Mouse (Mus musculus) limb, embryonic 15.5 days (tissue): ENCODE results near the gene Ranbp6. TPM values are rescaled to one million over a fixed set of nuclear protein-coding genes. Genes with fewer than 3 reads are reported as not detected.

Source experiments
- ATAC-seq: fragments of 200-750 bp; cut with Nextera tagmentation; 2 replicates; pipeline ENCODE4 v1.8.0; 2017; ENCODE audit warnings: low read depth, moderate TSS enrichment; ENCODE audit not compliant: insufficient number of reproducible peaks, low FRiP score, low TSS enrichment
- H3K27ac ChIP-seq: fragments of 300-500 bp; sonication (generic); 2 replicates; pipeline ENCODE4 v1.5.1; 2015; ENCODE audit warnings: moderate library complexity, mild to moderate bottlenecking, inconsistent platforms
- H3K27me3 ChIP-seq: fragments of 300-500 bp; sonication (generic); 2 replicates; pipeline ENCODE4 v1.6.1; 2015; ENCODE audit warnings: inconsistent platforms
- H3K36me3 ChIP-seq: fragments of 300-500 bp; sonication (generic); 2 replicates; pipeline ENCODE4 v1.6.1; 2015; ENCODE audit warnings: inconsistent platforms
- H3K4me1 ChIP-seq: fragments of 300-500 bp; sonication (generic); 2 replicates; pipeline ENCODE4 v1.6.1; 2015; ENCODE audit warnings: inconsistent platforms
- H3K4me2 ChIP-seq: fragments of 300-500 bp; sonication (generic); 2 replicates; pipeline ENCODE4 v1.6.1; 2015; ENCODE audit warnings: mild to moderate bottlenecking, inconsistent platforms
- H3K4me3 ChIP-seq: fragments of 300-500 bp; sonication (generic); 2 replicates; pipeline ENCODE4 v1.5.1; 2015; ENCODE audit warnings: mild to moderate bottlenecking, inconsistent platforms
- H3K9ac ChIP-seq: fragments of 300-500 bp; sonication (generic); 2 replicates; pipeline ENCODE4 v1.6.1; 2015; ENCODE audit warnings: inconsistent platforms
- H3K9me3 ChIP-seq: fragments of 300-500 bp; sonication (generic); 2 replicates; pipeline ENCODE4 v1.6.1; 2016; ENCODE audit warnings: inconsistent platforms
- WGBS: fragments of 180-500 bp; shearing (Covaris S2); methylation state at CpG from one replicate; pipeline ENCODE4 v1.1.7; 2015; 5-methylcytosine and 5-hydroxymethylcytosine counted together
- polyA plus RNA-seq: library from polyadenylated mRNA; unstranded; fragments of >200 nt; fragmentation: Nextera tagmentation; extraction: Ambion mirVana; gene quantifications from 2 replicates; pipeline ENCODE4 v1.2.1, GENCODE M21; 2015

Ranbp6 gene
- polyA plus RNA-seq, 1 experiment from 2014 or later = 17.3 TPM

- no peak overlapping the region for H3K27ac ChIP-seq
- 50% methylated on average over 1 of the region's 1 CpGs for WGBS
- no peaks in the 10 kb centered on the region for H3K27me3 ChIP-seq
- H3K4me3 ChIP-seq = no peak overlapping the region
- peaks cover 6% of the 10 kb centered on the region for H3K4me1 ChIP-seq
- H3K9me3 ChIP-seq = no peaks in the 10 kb centered on the region
- H3K36me3 ChIP-seq = no peaks in the 10 kb centered on the region
- no peak for ATAC-seq
- H3K9ac ChIP-seq = no peak overlapping the region
- no peak overlapping the region for H3K4me2 ChIP-seq
These were observed 25.4 kb upstream of the Ranbp6 start for GRCm38 (mm10) chr19:29838171-29838570.

GRCm38 (mm10) chr19:29835364-29836034 is 22.7 kb upstream of the Ranbp6 start:
- Histone ChIP-seq H3K9me3 (no peaks in the 10 kb centered on the region), H3K4me1 (peaks cover 3% of the 10 kb centered on the region; the same call in 1 of the 2 replicates), H3K36me3 (no peaks in the 10 kb centered on the region), H3K27me3 (no peaks in the 10 kb centered on the region), H3K27ac (no peak overlapping the region), H3K4me3 (no peak overlapping the region), H3K9ac (no peak overlapping the region), H3K4me2 (no peak overlapping the region)
- 34% methylated on average over 3 of the region's 3 CpGs for WGBS
- ATAC-seq = no peak

GRCm38 (mm10) chr19:29830911-29831310 is 18.1 kb upstream of the Ranbp6 start:
- Histone ChIP-seq H3K9me3 (no peaks in the 10 kb centered on the region), H3K27ac (no peak overlapping the region), H3K36me3 (no peaks in the 10 kb centered on the region), H3K4me2 (no peak overlapping the region), H3K4me3 (no peak overlapping the region), H3K4me1 (peaks cover under 1% of the 10 kb centered on the region; the same call in 1 of the 2 replicates), H3K9ac (no peak overlapping the region), H3K27me3 (no peaks in the 10 kb centered on the region)
- 73% methylated on average over 2 of the region's 2 CpGs for WGBS
- ATAC-seq = no peak

- H3K36me3 ChIP-seq = no peaks in the 10 kb centered on the region
- H3K4me1 ChIP-seq = no peaks in the 10 kb centered on the region
- H3K4me2 ChIP-seq = no peak overlapping the region
- H3K9me3 ChIP-seq = no peaks in the 10 kb centered on the region
- no peak overlapping the region for H3K4me3 ChIP-seq
- no peaks in the 10 kb centered on the region for H3K27me3 ChIP-seq
- H3K9ac ChIP-seq = no peak overlapping the region
- WGBS = 82% methylated on average over 5 of the region's 5 CpGs
- no peak overlapping the region for H3K27ac ChIP-seq
- ATAC-seq = no peak
These were observed 15.8 kb upstream of the Ranbp6 start for GRCm38 (mm10) chr19:29828558-29828957.

- no peak overlapping the region for H3K4me3 ChIP-seq
- H3K4me1 ChIP-seq = no peaks in the 10 kb centered on the region
- ATAC-seq = no peak
- no peaks in the 10 kb centered on the region for H3K27me3 ChIP-seq
- WGBS = 72% methylated on average over 1 of the region's 1 CpGs
- H3K4me2 ChIP-seq = no peak overlapping the region
- no peak overlapping the region for H3K27ac ChIP-seq
- H3K9me3 ChIP-seq = no peaks in the 10 kb centered on the region
- no peaks in the 10 kb centered on the region for H3K36me3 ChIP-seq
- H3K9ac ChIP-seq = no peak overlapping the region
These were observed 13.9 kb upstream of the Ranbp6 start for GRCm38 (mm10) chr19:29826686-29827085.

- no peaks in the 10 kb centered on the region for H3K4me1 ChIP-seq
- H3K36me3 ChIP-seq = no peaks in the 10 kb centered on the region
- no peaks in the 10 kb centered on the region for H3K27me3 ChIP-seq
- ATAC-seq = no peak
- H3K4me3 ChIP-seq = no peak overlapping the region
- no peak overlapping the region for H3K4me2 ChIP-seq
- no peak overlapping the region for H3K9ac ChIP-seq
- 65% methylated on average over 2 of the region's 2 CpGs for WGBS
- no peak overlapping the region for H3K27ac ChIP-seq
- no peaks in the 10 kb centered on the region for H3K9me3 ChIP-seq
These were observed 12.2 kb upstream of the Ranbp6 start for GRCm38 (mm10) chr19:29825003-29825402.

- Histone ChIP-seq H3K9ac (no peak overlapping the region), H3K4me3 (no peak overlapping the region), H3K27me3 (no peaks in the 10 kb centered on the region; the same call in 1 of the 2 replicates), H3K36me3 (no peaks in the 10 kb centered on the region), H3K4me2 (no peak overlapping the region), H3K4me1 (no peaks in the 10 kb centered on the region), H3K27ac (no peak overlapping the region), H3K9me3 (no peaks in the 10 kb centered on the region)
- 48% methylated on average over 6 of the region's 6 CpGs for WGBS
- ATAC-seq = no peak
These were observed 11.4 kb upstream of the Ranbp6 start for GRCm38 (mm10) chr19:29824034-29824700.

- no peak overlapping the region for H3K4me2 ChIP-seq
- H3K36me3 ChIP-seq = no peaks in the 10 kb centered on the region
- H3K4me3 ChIP-seq = no peak overlapping the region
- no peaks in the 10 kb centered on the region; the same call in 1 of the 2 replicates for H3K27me3 ChIP-seq
- H3K9ac ChIP-seq = no peak overlapping the region
- 60% methylated on average over 12 of the region's 12 CpGs for WGBS
- no peaks in the 10 kb centered on the region for H3K4me1 ChIP-seq
- H3K27ac ChIP-seq = no peak overlapping the region
- ATAC-seq = no peak
- H3K9me3 ChIP-seq = no peaks in the 10 kb centered on the region
These were observed 10.8 kb upstream of the Ranbp6 start for GRCm38 (mm10) chr19:29823456-29824010.

GRCm38 (mm10) chr19:29820966-29821365 is 8.2 kb upstream of the Ranbp6 start:
- no peak overlapping the region for H3K4me2 ChIP-seq
- H3K4me1 ChIP-seq = no peaks in the 10 kb centered on the region
- H3K4me3 ChIP-seq = no peak overlapping the region
- H3K9ac ChIP-seq = no peak overlapping the region
- H3K27me3 ChIP-seq = no peaks in the 10 kb centered on the region; the same call in 1 of the 2 replicates
- H3K9me3 ChIP-seq = no peaks in the 10 kb centered on the region
- no peaks in the 10 kb centered on the region for H3K36me3 ChIP-seq
- ATAC-seq = no peak
- no peak overlapping the region for H3K27ac ChIP-seq

GRCm38 (mm10) chr19:29810022-29810421 is 2.8 kb downstream of the Ranbp6 start:
- H3K9me3 ChIP-seq = no peaks in the 10 kb centered on the region
- no peak overlapping the region for H3K9ac ChIP-seq
- 97% methylated on average over 5 of the region's 5 CpGs for WGBS
- H3K27me3 ChIP-seq = no peaks in the 10 kb centered on the region
- H3K4me2 ChIP-seq = no peak overlapping the region
- no peak overlapping the region for H3K4me3 ChIP-seq
- peaks cover 27% of the 10 kb centered on the region for H3K36me3 ChIP-seq
- no peak for ATAC-seq
- H3K27ac ChIP-seq = no peak overlapping the region
- H3K4me1 ChIP-seq = peaks cover 10% of the 10 kb centered on the region

- H3K36me3 ChIP-seq = peaks cover 21% of the 10 kb centered on the region
- peak; percentile 95 for ATAC-seq
- H3K4me1 ChIP-seq = peaks cover 7% of the 10 kb centered on the region
- H3K27ac ChIP-seq = peak within 1 kb of the TSS; percentile 96
- H3K9me3 ChIP-seq = no peaks in the 10 kb centered on the region
- WGBS = under 1% methylated on average over 62 of the region's 95 CpGs
- peak within 1 kb of the TSS; percentile 87 for H3K9ac ChIP-seq
- peak within 1 kb of the TSS; percentile 88 for H3K4me3 ChIP-seq
- no peaks in the 10 kb centered on the region for H3K27me3 ChIP-seq
- H3K4me2 ChIP-seq = peak within 1 kb of the TSS; percentile 75
These were observed 6.6 kb downstream of the Ranbp6 start, which contains the start of gene 9930021J03Rik for GRCm38 (mm10) chr19:29805917-29806785. 9930021J03Rik (minus strand) TSS chr19:29805989.
